Mouse (Mus musculus) forelimb bud, embryonic 11.5 days (tissue): Measurements from ENCODE around the gene Rfx5.
A peak's percentile ranks its signal among the peaks of the same experiment; 100 is the strongest.
"Not testable (repeated sequence)": the region's sequence is repeated elsewhere in the genome, so short reads cannot be mapped to it uniquely, and the experiment has no call there.

ENCODE experiments used
- DNase-seq: peaks from one replicate; pipeline ENCODE4 v3.0.0-alpha.2; 2012; ENCODE audit warnings: low read depth, low spot score

The Rfx5 gene

GRCm38 (mm10) chr3:94953764-94954616 is at the start of gene Rfx5:
TSS of gene Rfx5 (plus strand) at chr3:94954075.
- peak; percentile 98 for DNase-seq

DNA sequence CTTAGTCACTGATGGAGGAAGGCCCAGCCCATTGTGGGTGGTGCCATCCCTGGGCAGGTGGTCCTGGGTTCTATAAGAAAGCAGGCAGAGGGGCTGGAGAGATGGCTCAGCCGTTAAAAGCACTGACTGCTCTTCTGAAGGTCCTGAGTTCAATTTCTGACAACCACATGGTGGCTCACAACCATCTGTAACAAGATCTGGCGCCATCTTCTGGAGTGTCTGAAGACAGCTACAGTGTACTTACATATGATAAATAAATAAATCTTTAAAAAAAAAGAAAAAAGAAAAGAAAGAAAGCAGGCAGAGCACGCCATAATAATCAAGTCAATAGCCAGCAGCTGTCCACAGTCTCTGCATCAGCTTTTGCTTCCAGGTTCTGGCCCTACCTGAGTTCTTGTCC is 49.1 kb upstream of the Rfx5 start:
- DNase-seq: not testable (repeated sequence)

- DNase-seq: no peak
Observed at GRCm38 (mm10) chr3:94906482-94906881, 47.4 kb upstream of the Rfx5 start.

GRCm38 (mm10) chr3:94911050-94911693 is 42.7 kb upstream of the Rfx5 start:
- no peak for DNase-seq

DNA sequence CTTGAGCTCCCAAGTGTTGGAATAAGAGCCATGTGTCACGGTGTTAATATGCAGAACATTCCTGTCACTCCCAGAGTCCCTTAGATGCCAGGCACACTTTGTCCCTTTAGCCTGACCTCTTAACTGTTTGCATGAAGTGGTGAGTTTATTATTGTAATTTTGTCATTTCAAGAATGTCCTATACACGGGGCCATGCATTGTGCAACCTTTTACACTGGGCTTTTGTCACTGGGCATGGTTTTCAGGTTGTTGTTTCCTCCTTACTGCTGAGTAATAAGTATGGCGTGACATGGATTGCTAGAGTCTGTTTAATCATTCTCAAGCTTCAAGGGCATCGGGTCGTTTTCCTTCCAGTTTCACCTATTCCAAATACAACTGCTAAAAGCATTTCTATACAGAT is 40.1 kb upstream of the Rfx5 start:
- no peak for DNase-seq

DNA sequence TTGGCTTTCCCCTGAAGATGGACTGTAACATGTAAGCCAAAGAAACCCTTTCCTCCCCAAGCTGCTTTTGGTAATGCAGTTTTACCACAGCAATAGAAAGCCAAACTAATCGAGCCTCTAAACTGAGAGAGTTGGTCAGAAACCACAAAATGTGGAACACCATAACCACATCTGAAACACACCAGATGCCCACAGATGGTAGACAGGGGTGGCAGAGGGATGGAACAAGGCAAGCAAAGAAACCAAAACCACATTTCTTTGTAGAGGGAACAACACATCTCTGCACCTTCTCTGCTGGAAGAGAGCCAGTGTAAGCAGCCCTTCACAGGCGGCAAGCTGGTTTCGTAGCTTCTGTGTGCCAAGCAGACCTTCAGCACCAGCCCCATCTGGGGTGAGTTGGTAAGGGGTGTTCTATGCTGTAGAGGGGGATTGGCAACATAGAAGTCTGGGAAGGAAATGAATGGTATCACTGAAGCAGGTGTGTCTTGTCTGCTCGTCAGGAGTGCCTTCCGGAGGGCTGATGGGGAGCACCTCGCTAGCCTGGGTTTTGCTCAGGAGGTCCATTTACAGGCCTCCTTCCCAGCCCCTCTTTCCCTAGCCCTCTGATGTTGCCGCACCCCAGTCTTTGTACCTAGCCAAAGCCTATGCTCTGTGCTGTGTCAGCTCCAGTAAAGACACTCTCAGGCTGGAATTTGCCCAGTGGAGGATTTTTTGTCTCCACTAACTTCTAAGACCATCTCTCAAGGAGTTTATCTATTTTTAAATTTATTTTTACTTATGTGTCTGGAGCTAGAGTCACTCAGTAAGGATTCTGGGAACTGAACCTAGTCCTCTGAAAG is 37.8 kb upstream of the Rfx5 start:
- DNase-seq: no peak

DNA sequence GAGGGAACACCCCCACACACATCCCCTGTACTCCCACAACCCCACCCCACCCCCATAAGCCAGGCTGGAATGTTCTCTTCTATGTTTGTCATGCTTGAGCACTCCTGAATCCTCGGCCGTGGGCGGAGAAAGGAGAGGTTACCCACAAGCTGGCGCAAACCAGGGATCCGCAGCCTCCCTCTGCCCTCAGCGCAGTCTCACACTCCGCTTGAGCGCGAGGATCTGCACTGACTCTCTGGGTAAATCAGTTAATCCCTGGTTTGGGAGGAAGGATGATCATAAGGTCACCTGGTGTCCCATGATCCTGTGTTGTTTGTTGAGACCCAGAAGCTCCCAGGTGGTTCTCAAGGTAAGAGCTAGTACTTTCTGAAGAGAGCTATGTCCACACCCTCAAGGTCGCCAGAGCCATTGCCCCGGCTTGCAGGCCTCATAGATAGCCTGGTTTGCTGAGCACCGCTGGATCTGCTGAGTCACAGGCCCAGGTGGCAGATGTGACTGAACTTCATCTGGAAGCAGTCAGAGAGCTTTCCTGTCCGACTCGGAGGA is 36.0 kb upstream of the Rfx5 start:
- no peak for DNase-seq

DNA sequence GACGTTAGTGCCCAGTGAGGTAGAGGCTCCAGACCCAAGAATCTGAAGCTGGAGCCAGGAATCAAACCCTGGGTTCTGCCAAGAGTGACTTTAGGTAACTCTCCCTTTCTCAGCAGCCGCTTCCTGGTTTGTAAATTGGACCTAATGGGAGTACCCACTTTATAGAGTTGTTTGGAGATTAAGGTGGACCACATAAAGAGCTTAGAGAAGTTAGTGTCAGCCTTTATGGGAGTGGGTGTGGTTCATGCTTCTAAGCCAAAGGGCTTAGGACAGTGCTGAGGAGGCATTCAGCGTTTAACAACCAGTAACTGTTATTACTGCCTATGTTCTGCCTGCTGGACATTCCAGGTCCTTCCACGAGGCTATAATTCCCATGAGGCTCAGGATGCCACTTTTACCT is 35.0 kb upstream of the Rfx5 start:
- DNase-seq: no peak

DNA sequence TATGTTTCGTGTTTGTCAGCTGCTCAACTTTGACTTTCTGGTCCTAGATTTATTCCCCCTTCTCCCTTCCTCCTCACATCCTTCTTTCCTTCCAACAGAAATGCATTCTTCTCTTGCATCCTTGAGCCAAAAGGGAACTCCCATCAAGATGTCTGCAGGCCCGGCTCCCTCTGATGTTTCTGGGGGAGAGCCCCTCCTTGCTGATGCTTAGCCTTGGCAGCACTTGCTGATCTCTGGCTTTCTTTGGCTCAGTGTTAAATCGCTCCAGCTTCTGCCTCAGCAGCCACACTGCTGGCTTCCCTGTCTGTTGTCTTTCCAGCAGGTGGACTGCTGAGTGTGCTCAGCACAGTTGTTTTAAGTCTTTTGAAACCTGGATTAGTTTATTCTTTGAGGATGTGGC is 32.8 kb upstream of the Rfx5 start:
- no peak for DNase-seq

DNA sequence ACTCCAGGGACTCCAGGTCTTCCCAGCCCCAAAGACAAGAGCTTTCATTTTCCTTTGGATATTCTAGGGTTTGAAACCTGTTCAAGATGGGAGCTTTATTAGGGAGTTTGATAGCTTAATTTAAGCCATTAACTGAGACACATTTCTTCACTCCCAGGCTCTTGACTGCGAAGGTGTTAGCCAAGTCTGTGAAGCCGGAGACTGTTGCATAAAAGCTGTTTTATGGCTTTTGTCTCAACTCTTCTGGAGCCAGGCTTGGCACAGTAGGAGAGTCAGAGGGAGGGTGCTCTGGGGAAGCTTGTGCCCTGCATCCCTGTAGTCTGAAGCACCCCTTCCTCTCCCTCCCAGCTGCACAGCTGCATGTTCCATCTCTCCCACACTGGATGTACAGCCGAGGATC is 31.5 kb upstream of the Rfx5 start:
- no peak for DNase-seq

DNA sequence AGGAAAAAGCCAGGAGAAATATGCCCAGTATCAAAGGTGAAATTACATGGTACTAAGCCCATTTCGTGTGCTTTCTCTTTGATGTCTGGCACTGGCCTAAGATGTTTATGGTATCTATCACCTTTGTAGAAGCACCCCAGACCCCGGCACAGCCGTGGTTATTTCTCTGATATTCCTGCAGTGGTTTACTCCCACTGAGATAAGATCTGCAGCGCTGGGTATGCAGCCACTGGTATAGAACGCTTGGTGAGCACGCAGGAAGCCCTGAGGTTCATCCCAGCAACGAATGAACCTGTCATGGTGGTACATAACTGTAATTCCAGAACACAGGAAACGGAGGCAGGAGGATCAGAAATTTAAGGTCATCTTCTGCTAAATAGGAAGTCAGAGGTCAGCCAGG is 29.2 kb upstream of the Rfx5 start:
- no peak for DNase-seq

GRCm38 (mm10) chr3:94926301-94926736 is 27.6 kb upstream of the Rfx5 start:
- DNase-seq: not testable (repeated sequence)

DNA sequence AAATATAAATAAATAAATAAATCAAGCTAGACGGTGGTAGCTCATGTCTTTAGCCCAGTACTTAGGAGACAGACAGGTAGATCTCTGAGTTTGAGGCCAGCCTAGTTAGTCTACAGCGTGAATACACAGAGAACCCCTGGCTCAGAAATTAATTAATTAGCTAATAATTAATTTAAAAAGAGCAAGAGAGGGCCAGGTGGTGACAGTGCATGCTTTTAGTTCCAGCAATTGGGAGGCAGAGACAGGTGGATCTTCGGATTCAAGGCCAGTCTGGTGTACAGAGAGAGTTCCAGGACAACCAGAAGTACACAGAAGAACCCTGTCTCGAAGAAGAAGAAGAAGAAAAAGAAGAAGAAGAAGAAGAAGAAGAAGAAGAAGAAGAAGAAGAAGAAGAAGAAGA is 24.9 kb upstream of the Rfx5 start:
- DNase-seq: not testable (repeated sequence)

- DNase-seq: not testable (repeated sequence)
Observed at GRCm38 (mm10) chr3:94930386-94931266, 23.2 kb upstream of the Rfx5 start.

DNA sequence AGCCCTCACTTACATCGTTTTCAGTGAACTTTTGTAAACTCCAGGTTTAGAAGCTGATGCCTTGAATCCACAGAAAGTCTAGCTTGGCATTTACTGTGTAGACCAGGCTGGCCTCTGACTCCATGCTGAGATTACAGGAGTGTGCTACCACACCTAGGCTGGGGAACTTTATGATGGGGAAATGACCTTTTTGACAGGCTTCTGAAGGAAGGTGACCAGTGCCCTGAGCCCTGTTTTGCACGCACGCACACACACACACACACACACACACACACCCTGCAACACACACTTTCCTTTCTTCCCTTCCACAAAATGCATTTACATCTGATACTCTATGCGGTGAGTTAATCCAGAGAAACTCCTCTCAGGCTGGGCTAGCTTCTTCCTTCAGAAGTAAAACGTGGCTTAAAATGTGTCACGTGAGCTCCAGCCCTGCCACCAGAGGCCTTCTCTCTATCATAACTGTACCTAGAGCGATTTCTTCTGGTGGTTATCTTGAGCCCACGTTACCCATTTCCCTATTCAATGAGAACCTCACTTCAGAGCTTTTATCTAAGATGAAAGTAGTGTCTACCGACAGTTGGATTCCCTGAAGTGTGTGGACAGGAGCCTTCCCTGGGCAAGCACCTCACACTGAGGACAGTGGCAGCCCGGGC is 22.3 kb upstream of the Rfx5 start:
- not testable (repeated sequence) for DNase-seq

GRCm38 (mm10) chr3:94932279-94932678 is 21.6 kb upstream of the Rfx5 start:
- DNase-seq: not testable (repeated sequence)

DNA sequence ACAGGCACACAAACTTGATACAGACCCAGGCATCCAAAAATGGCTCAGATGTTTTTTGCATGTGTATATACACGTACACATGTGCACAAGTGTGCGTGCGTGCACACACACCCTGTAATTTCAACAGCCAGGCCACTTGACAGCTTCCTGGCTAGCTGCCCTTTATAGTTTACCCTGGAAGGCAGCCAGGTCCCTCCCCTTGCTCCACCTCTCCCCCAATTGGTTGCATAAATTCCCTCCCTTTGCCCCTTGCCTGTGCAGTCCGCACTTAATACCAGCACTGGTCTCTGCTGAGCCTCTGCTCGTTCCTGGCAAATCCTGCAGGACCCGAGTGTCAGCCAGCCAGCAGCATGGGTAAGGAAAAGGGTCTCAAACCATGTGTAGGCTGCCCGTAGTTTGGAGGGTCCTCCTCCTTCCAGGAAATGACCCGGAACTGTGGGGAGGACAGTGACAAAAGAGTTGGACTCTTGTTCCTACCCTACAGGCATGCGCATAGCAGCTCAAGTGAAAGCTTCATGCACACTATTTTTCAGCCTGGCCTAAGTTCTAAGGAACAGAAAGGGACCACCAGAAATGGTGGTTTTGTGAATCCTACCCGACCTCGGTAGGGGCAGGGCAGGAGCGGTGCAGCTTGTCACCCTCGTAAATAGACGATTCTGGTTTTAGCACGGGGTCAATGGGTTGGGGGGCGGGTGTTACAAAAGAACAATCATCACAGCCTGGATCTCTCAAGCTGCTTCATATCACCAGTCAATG is 20.9 kb upstream of the Rfx5 start, which contains the start of gene Selenbp1:
Selenbp1 (plus strand) TSS at position 248 of the 756 bp plus-strand sequence.
- peak; percentile 64 for DNase-seq

DNA sequence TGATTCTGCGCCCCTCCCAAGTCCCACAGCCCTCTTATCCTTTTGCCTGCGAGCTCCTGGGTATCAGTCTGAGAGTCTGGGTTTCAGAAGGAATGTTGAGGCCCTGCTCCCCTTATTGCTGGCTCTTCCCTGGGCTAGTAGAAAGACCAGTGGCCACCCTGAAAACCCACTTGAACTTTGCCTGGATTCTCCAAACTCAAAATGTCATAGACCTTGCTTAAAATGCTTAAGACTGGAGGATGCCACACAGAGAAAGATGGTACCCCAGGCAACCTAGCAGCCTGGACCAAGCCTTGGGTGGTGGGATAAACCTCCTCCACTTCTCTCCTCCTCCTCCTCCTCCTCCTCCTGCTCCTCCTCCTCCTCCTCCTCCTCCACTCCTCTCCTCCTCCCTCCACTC is 20.3 kb upstream of the Rfx5 start:
- DNase-seq: not testable (repeated sequence)

- DNase-seq: not testable (repeated sequence)
Observed at GRCm38 (mm10) chr3:94934564-94934963, 19.3 kb upstream of the Rfx5 start.
